Mouse (Mus musculus) neural tube, postnatal 0 days (tissue): Measurements from ENCODE around the gene Krt34. TPM values are rescaled to one million over a fixed set of nuclear protein-coding genes. Genes with fewer than 3 reads are reported as not detected.

Experiments used
- polyA plus RNA-seq: library from polyadenylated mRNA; unstranded; fragments of >200 nt; fragmentation: Nextera tagmentation; extraction: Ambion mirVana; gene quantifications from 2 replicates; pipeline ENCODE4 v1.2.1, GENCODE M21; 2015

The Krt34 gene
- polyA plus RNA-seq: 0.09 TPM in 1 of 2 replicates, not detected in the other

GRCm38 (mm10) chr11:100041454-100041853 is at the start of gene Krt34:
TSS of gene Krt34 (minus strand) at chr11:100041554.

DNA sequence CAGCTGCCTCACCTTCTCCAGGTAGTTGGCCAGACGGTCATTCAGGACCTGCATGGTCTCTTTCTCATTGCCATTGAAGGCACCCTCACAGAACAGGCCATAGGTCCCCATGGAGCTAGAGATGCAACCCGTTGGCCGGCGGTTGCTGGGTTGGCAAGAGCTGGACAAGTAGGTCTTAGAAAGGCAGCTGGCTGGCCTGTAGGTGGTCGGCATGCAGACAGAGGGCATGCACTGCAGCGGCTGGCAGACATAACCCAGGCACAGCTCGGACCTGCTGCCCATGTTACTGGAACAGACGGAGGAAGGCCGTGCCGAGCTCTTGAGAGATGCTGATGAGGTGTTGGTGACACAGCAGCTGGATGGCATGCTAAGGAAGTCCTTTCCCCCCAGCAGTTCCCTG is 46.5 kb upstream of the Krt34 start, which contains the start of gene Krt32:
Krt32 (minus strand) TSS at position 366 of the 400 bp plus-strand sequence.

GRCm38 (mm10) chr11:100050451-100050850 is 9.1 kb upstream of the Krt34 start, which contains the start of gene Krt31:
TSS of gene Krt31 (minus strand) at chr11:100050551.

DNA sequence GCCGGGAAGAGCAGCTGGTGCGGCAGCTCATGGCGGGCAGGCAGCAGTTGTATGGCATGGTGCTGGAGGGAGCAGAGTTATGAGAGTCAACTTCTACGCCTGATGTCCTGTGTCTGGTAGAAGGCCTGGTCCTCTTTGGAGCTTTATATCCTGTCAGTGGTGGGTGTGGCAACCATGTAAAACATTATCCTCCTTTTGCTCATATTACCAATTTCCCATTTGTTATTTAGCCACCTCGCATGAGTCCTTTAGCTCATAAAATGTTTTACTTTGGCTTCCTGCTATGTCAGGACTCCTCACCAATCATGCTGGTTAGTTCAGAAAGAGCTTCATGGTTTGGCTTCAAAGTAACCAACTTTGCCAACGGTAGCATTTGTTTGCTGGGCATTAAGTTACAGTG is 11.6 kb downstream of the Krt34 start, which contains the start of gene Krt33b:
Krt33b (minus strand) TSS at position 101 of the 400 bp plus-strand sequence.

DNA sequence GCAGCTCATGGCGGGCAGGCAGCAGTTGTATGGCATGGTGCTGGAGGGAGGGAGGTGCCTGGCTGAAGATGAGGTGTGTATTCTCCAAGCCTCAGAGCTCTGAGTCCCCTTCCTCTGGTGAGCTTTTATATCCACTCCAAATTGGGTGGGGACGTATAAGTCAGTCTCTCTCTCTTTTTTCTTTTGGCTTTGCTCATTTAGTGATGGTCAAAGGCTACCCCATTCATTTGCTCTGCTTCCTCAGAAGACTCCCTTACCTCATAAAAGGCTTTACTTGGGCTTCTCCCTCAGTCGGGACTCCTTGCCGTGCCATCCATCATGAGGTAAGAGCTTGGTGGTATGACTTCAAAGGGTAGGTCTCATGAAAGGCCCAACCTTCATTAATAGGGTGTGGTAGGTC is 25.2 kb downstream of the Krt34 start, which contains the start of gene Krt33a:
Krt33a (minus strand) TSS at position 101 of the 400 bp plus-strand sequence.

DNA sequence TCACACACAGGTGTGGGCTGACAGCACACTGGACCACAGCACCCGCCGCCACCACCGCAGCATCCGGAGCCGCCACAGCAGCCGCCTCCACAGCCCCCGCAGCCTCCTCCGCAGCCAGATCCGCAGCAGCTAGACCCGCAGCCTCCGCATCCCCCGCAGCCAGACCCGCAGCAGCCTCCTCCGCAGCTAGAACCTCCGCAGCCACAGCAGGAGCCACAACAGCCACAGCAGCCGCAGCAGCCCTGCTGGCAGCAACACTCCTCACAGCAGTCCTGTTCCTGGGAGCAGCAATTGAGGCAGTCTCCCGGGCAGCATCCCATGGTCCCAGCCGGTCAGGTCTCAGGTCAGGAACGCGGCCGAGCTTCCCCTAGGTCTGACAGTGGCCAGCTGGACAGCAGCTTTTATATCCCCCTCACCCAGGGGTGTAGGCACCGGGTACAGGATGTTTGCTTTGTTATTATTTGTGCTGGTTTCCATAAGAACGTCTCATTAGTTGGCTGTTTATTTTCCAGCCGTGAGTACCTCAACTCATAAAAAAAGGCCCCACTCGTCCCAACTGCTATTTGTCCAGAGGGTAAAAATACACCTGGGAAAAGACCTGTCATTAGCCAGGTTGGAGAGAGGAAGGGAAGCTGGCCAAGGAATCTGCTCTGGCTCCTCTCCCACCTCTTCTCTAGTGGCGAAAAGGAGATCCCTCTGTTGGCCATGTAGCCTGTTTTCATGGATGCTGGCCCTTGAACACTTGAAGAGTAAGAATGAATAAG is 47.6 kb downstream of the Krt34 start, which contains the start of gene Krtap17-1:
Krtap17-1 (minus strand) TSS at position 375 of the 764 bp plus-strand sequence.

Other genes starting within 250 kb of the Krt34 start
- not detected in 2 replicates for gene Gm11596, start 248.1 kb downstream of the Krt34 start, polyA plus RNA-seq
- not detected in 2 replicates for gene Gm11569, start 242.6 kb downstream of the Krt34 start, polyA plus RNA-seq
- not detected in 2 replicates for gene Gm11554, start 237.1 kb downstream of the Krt34 start, polyA plus RNA-seq
- gene Krtap4-13, start 231.7 kb downstream of the Krt34 start, polyA plus RNA-seq: not detected in 2 replicates
- gene Gm11564, start 225.9 kb downstream of the Krt34 start, polyA plus RNA-seq: not detected in 2 replicates
- gene 2300003K06Rik, start 203.5 kb downstream of the Krt34 start, polyA plus RNA-seq: not detected in 2 replicates
- not detected in 2 replicates for gene Krtap4-16, start 189.9 kb downstream of the Krt34 start, polyA plus RNA-seq
- gene Gm11568, start 183.6 kb downstream of the Krt34 start, polyA plus RNA-seq: not detected in 2 replicates
- not detected in 2 replicates for gene Gm11559, start 177.1 kb downstream of the Krt34 start, polyA plus RNA-seq
- not detected in 2 replicates for gene Krtap9-1, start 168.2 kb downstream of the Krt34 start, polyA plus RNA-seq
- not detected in 2 replicates for gene Gm11567, start 162.4 kb downstream of the Krt34 start, polyA plus RNA-seq
- gene Krtap31-1, start 133.6 kb downstream of the Krt34 start, polyA plus RNA-seq: not detected in 2 replicates
- not detected in 2 replicates for gene Gm11565, start 126.8 kb downstream of the Krt34 start, polyA plus RNA-seq
- gene Krtap31-2, start 105.3 kb downstream of the Krt34 start, polyA plus RNA-seq: not detected in 2 replicates
- gene Krtap9-5, start 93.1 kb downstream of the Krt34 start, polyA plus RNA-seq: not detected in 2 replicates
- not detected in 2 replicates for gene Krtap29-1, start 62.5 kb downstream of the Krt34 start, polyA plus RNA-seq
- gene Krtap16-1, start 55.0 kb downstream of the Krt34 start, polyA plus RNA-seq: 0.15 TPM in 2 replicates
- gene Krtap17-1, start 47.6 kb downstream of the Krt34 start, polyA plus RNA-seq: 3.1 and 3.3 TPM in 2 replicates
- gene Krt33a, start 25.3 kb downstream of the Krt34 start, polyA plus RNA-seq: not detected in 2 replicates
- 0.14 and 0.22 TPM in 2 replicates for gene Krt33b, start 11.7 kb downstream of the Krt34 start, polyA plus RNA-seq
- gene Krt31, start 9.0 kb upstream of the Krt34 start, polyA plus RNA-seq: not detected in 2 replicates
- not detected in 2 replicates for gene Krt32, start 46.7 kb upstream of the Krt34 start, polyA plus RNA-seq
- gene Krt35, start 54.7 kb upstream of the Krt34 start, polyA plus RNA-seq: 0.19 and 0.25 TPM in 2 replicates
- 0.09 TPM in 1 of 2 replicates, not detected in the other for gene Krt36, start 64.1 kb upstream of the Krt34 start, polyA plus RNA-seq
- 0.18 and 0.27 TPM in 2 replicates for gene Krt13, start 80.0 kb upstream of the Krt34 start, polyA plus RNA-seq
- gene Krt15, start 94.4 kb upstream of the Krt34 start, polyA plus RNA-seq: 0.13 and 0.25 TPM in 2 replicates
- 5.0 and 6.1 TPM in 2 replicates for gene Krt19, start 107.1 kb upstream of the Krt34 start, polyA plus RNA-seq
- gene Krt9, start 151.7 kb upstream of the Krt34 start, polyA plus RNA-seq: 0.09 and 0.15 TPM in 2 replicates
- 0.54 and 0.75 TPM in 2 replicates for gene Krt14, start 166.0 kb upstream of the Krt34 start, polyA plus RNA-seq
- not detected in 2 replicates for gene Krt16, start 207.3 kb upstream of the Krt34 start, polyA plus RNA-seq
- gene Krt17, start 219.5 kb upstream of the Krt34 start, polyA plus RNA-seq: 1.7 and 3.1 TPM in 2 replicates
- gene Krt42, start 228.3 kb upstream of the Krt34 start, polyA plus RNA-seq: 0.17 and 0.25 TPM in 2 replicates